Mouse (Mus musculus) embryonic facial prominence, embryonic 13.5 days (tissue): Measurements from ENCODE around the gene Vps54. TPM values are rescaled to one million over a fixed set of nuclear protein-coding genes. Genes with fewer than 3 reads are reported as not detected.
"Not testable (repeated sequence)": the region's sequence is repeated elsewhere in the genome, so short reads cannot be mapped to it uniquely, and the experiment has no call there.

Experiments
- ATAC-seq: fragments of 200-750 bp; cut with Nextera tagmentation; 2 replicates; pipeline ENCODE4 v1.8.0; 2017; ENCODE audit warnings: low read depth; ENCODE audit not compliant: insufficient number of reproducible peaks, insufficient read depth, low FRiP score, low TSS enrichment
- H3K27ac ChIP-seq: fragments of 300-500 bp; sonication (generic); 2 replicates; pipeline ENCODE4 v1.5.1; 2015; ENCODE audit warnings: moderate library complexity, mild to moderate bottlenecking, inconsistent platforms
- H3K27me3 ChIP-seq: fragments of 300-500 bp; sonication (generic); 2 replicates; pipeline ENCODE4 v1.6.1; 2015; ENCODE audit warnings: mild to moderate bottlenecking, inconsistent platforms
- H3K36me3 ChIP-seq: fragments of 300-500 bp; sonication (generic); 2 replicates; pipeline ENCODE4 v1.6.1; 2015; ENCODE audit warnings: mild to moderate bottlenecking, inconsistent platforms
- H3K4me1 ChIP-seq: fragments of 300-500 bp; sonication (generic); 2 replicates; pipeline ENCODE4 v1.6.1; 2015; ENCODE audit warnings: inconsistent platforms
- H3K4me2 ChIP-seq: fragments of 300-500 bp; sonication (generic); 2 replicates; pipeline ENCODE4 v1.6.1; 2015; ENCODE audit warnings: moderate library complexity, mild to moderate bottlenecking, inconsistent platforms
- H3K4me3 ChIP-seq: fragments of 300-500 bp; sonication (generic); 2 replicates; pipeline ENCODE4 v1.5.1; 2015; ENCODE audit warnings: mild to moderate bottlenecking, inconsistent platforms
- H3K9ac ChIP-seq: fragments of 300-500 bp; sonication (generic); 2 replicates; pipeline ENCODE4 v1.6.1; 2015; ENCODE audit warnings: mild to moderate bottlenecking, inconsistent platforms
- H3K9me3 ChIP-seq: fragments of 300-500 bp; sonication (generic); 2 replicates; pipeline ENCODE4 v1.6.1; 2016; ENCODE audit warnings: inconsistent platforms
- WGBS: fragments of 180-500 bp; shearing (Covaris S2); methylation state at CpG from one replicate; pipeline ENCODE4 v1.1.7; 2015; ENCODE audit warnings: mixed read lengths; 5-methylcytosine and 5-hydroxymethylcytosine counted together
- polyA plus RNA-seq: library from polyadenylated mRNA; unstranded; fragments of >200 nt; fragmentation: Nextera tagmentation; extraction: Ambion mirVana; gene quantifications from 2 replicates; pipeline ENCODE4 v1.2.1, GENCODE M21; 2015

Vps54 gene
- polyA plus RNA-seq, 1 experiment from 2014 or later: 13.7 TPM

- H3K36me3 ChIP-seq: peaks cover 8% of the 10 kb centered on the region; the same call in 1 of the 2 replicates
- no peak overlapping the region for H3K4me2 ChIP-seq
- H3K27ac ChIP-seq: no peak overlapping the region
- 81% methylated on average over 1 of the region's 1 CpGs for WGBS
- H3K4me3 ChIP-seq: no peak overlapping the region
- no peaks in the 10 kb centered on the region for H3K27me3 ChIP-seq
- no peak overlapping the region for H3K9ac ChIP-seq
- ATAC-seq: no peak
- no peaks in the 10 kb centered on the region for H3K9me3 ChIP-seq
- no peaks in the 10 kb centered on the region for H3K4me1 ChIP-seq
Observed at GRCm38 (mm10) chr11:21247940-21248339, 8.9 kb downstream of the Vps54 start.

- Histone ChIP-seq H3K9ac (no peak overlapping the region), H3K4me2 (no peak overlapping the region), H3K27ac (no peak overlapping the region), H3K4me1 (no peaks in the 10 kb centered on the region), H3K36me3 (peaks cover 8% of the 10 kb centered on the region; the same call in 1 of the 2 replicates), H3K9me3 (no peaks in the 10 kb centered on the region), H3K4me3 (no peak overlapping the region), H3K27me3 (no peaks in the 10 kb centered on the region)
- 76% methylated on average over 1 of the region's 1 CpGs for WGBS
- ATAC-seq: no peak
Observed at GRCm38 (mm10) chr11:21250366-21250765, 11.3 kb downstream of the Vps54 start.

- H3K4me3 ChIP-seq, H3K4me2 ChIP-seq, ATAC-seq, H3K9ac ChIP-seq, H3K27me3 ChIP-seq, H3K4me1 ChIP-seq, H3K36me3 ChIP-seq, H3K9me3 ChIP-seq, H3K27ac ChIP-seq: not testable (repeated sequence)
- 97% methylated on average over 10 of the region's 10 CpGs for WGBS
Observed at GRCm38 (mm10) chr11:21258611-21259010, 19.5 kb downstream of the Vps54 start.

- no peaks in the 10 kb centered on the region for H3K27me3 ChIP-seq
- 80% methylated on average over 3 of the region's 3 CpGs for WGBS
Observed at GRCm38 (mm10) chr11:21265423-21265822, 26.3 kb downstream of the Vps54 start.

GRCm38 (mm10) chr11:21276151-21276550 lies 37.1 kb downstream of the Vps54 start:
- Histone ChIP-seq H3K27ac (no peak overlapping the region), H3K9me3 (no peaks in the 10 kb centered on the region), H3K4me1 (no peaks in the 10 kb centered on the region), H3K9ac (no peak overlapping the region), H3K36me3 (peaks cover 24% of the 10 kb centered on the region), H3K27me3 (no peaks in the 10 kb centered on the region), H3K4me3 (no peak overlapping the region), H3K4me2 (no peak overlapping the region)
- 84% methylated on average over 2 of the region's 2 CpGs for WGBS
- ATAC-seq: no peak

More at GRCm38 (mm10) chr11:21265423-21265822, 26.3 kb downstream of the Vps54 start:
- H3K4me2 ChIP-seq: no peak overlapping the region
- H3K36me3 ChIP-seq: peaks cover 28% of the 10 kb centered on the region
- no peak overlapping the region for H3K9ac ChIP-seq
- no peaks in the 10 kb centered on the region for H3K4me1 ChIP-seq
- H3K4me3 ChIP-seq: no peak overlapping the region
- ATAC-seq: no peak
- H3K9me3 ChIP-seq: no peaks in the 10 kb centered on the region
- no peak overlapping the region for H3K27ac ChIP-seq

- ATAC-seq: no peak
- Histone ChIP-seq H3K9ac (no peak overlapping the region), H3K27me3 (no peaks in the 10 kb centered on the region), H3K27ac (no peak overlapping the region), H3K36me3 (peaks cover 15% of the 10 kb centered on the region; the same call in 1 of the 2 replicates), H3K4me3 (no peak overlapping the region), H3K4me1 (no peaks in the 10 kb centered on the region), H3K4me2 (no peak overlapping the region), H3K9me3 (no peaks in the 10 kb centered on the region)
- WGBS: 86% methylated on average over 3 of the region's 3 CpGs
Observed at GRCm38 (mm10) chr11:21286391-21286790, 47.3 kb downstream of the Vps54 start.

- not testable (repeated sequence) for H3K4me1 ChIP-seq, H3K27ac ChIP-seq, H3K9ac ChIP-seq, H3K27me3 ChIP-seq, H3K4me3 ChIP-seq, H3K9me3 ChIP-seq, H3K4me2 ChIP-seq, ATAC-seq
- 95% methylated on average over 2 of the region's 2 CpGs for WGBS
- peaks cover 19% of the 10 kb centered on the region for H3K36me3 ChIP-seq
Observed at GRCm38 (mm10) chr11:21288153-21288552, 49.1 kb downstream of the Vps54 start.

- no peak overlapping the region for H3K4me2 ChIP-seq
- H3K27me3 ChIP-seq: no peaks in the 10 kb centered on the region
- peaks cover 36% of the 10 kb centered on the region for H3K36me3 ChIP-seq
- H3K4me3 ChIP-seq: no peak overlapping the region
- no peak overlapping the region for H3K9ac ChIP-seq
- no peak for ATAC-seq
- no peaks in the 10 kb centered on the region for H3K9me3 ChIP-seq
- no peak overlapping the region for H3K27ac ChIP-seq
- WGBS: 91% methylated on average over 5 of the region's 5 CpGs
- no peaks in the 10 kb centered on the region for H3K4me1 ChIP-seq
Observed at GRCm38 (mm10) chr11:21295486-21295885, 56.4 kb downstream of the Vps54 start.

GRCm38 (mm10) chr11:21303619-21304018 lies 64.5 kb downstream of the Vps54 start:
- Histone ChIP-seq H3K4me1 (no peaks in the 10 kb centered on the region), H3K9me3 (no peaks in the 10 kb centered on the region), H3K27ac (no peak overlapping the region), H3K9ac (no peak overlapping the region), H3K4me2 (no peak overlapping the region), H3K36me3 (peaks cover 36% of the 10 kb centered on the region), H3K4me3 (no peak overlapping the region), H3K27me3 (no peaks in the 10 kb centered on the region)
- WGBS: 77% methylated on average over 3 of the region's 3 CpGs
- ATAC-seq: no peak

GRCm38 (mm10) chr11:21307078-21307668 lies 68.1 kb downstream of the Vps54 start:
- Histone ChIP-seq H3K36me3 (peaks cover 28% of the 10 kb centered on the region), H3K27me3 (no peaks in the 10 kb centered on the region), H3K4me3 (no peak overlapping the region), H3K4me1 (no peaks in the 10 kb centered on the region), H3K9ac (no peak overlapping the region), H3K27ac (no peak overlapping the region), H3K4me2 (no peak overlapping the region), H3K9me3 (no peaks in the 10 kb centered on the region)
- 91% methylated on average over 5 of the region's 5 CpGs for WGBS
- no peak for ATAC-seq

GRCm38 (mm10) chr11:21308119-21308518 lies 69.0 kb downstream of the Vps54 start:
- no peak for ATAC-seq
- Histone ChIP-seq H3K4me3 (no peak overlapping the region), H3K27ac (no peak overlapping the region), H3K27me3 (no peaks in the 10 kb centered on the region), H3K9me3 (no peaks in the 10 kb centered on the region), H3K9ac (no peak overlapping the region), H3K36me3 (peaks cover 32% of the 10 kb centered on the region), H3K4me2 (no peak overlapping the region), H3K4me1 (no peaks in the 10 kb centered on the region)
- WGBS: 81% methylated on average over 5 of the region's 5 CpGs

GRCm38 (mm10) chr11:21309516-21309915 lies 70.4 kb downstream of the Vps54 start:
- WGBS: 66% methylated on average over 6 of the region's 6 CpGs
- no peak for ATAC-seq
- H3K36me3 ChIP-seq: peaks cover 36% of the 10 kb centered on the region

More at GRCm38 (mm10) chr11:21309516-21309915, 70.4 kb downstream of the Vps54 start:
- Histone ChIP-seq H3K9me3 (no peaks in the 10 kb centered on the region), H3K9ac (no peak overlapping the region), H3K27ac (no peak overlapping the region), H3K4me1 (no peaks in the 10 kb centered on the region), H3K27me3 (no peaks in the 10 kb centered on the region), H3K4me3 (no peak overlapping the region), H3K4me2 (no peak overlapping the region)
